Mouse (Mus musculus) midbrain, embryonic 15.5 days (tissue): ENCODE results near the gene Pde6c. TPM values are rescaled to one million over a fixed set of nuclear protein-coding genes. Genes with fewer than 3 reads are reported as not detected.
A peak's percentile ranks its signal among the peaks of the same experiment; 100 is the strongest.

Experiments used
- ATAC-seq: fragments of 200-750 bp; cut with Nextera tagmentation; replicated peaks from 2 replicates; pipeline ENCODE4 v1.8.0; 2017; ENCODE audit warnings: moderate TSS enrichment
- H3K27ac ChIP-seq: fragments of 300-500 bp; sonication (generic); 2 replicates; pipeline ENCODE4 v1.5.1; 2015; ENCODE audit warnings: mild to moderate bottlenecking, inconsistent platforms
- H3K27me3 ChIP-seq: fragments of 300-500 bp; sonication (generic); replicated peaks from 2 replicates; pipeline ENCODE4 v1.6.1; 2015; ENCODE audit warnings: inconsistent platforms
- H3K36me3 ChIP-seq: fragments of 300-500 bp; sonication (generic); replicated peaks from 2 replicates; pipeline ENCODE4 v1.6.1; 2015; ENCODE audit warnings: inconsistent platforms
- H3K4me1 ChIP-seq: fragments of 300-500 bp; sonication (generic); 2 replicates; pipeline ENCODE4 v1.6.1; 2015; ENCODE audit warnings: inconsistent platforms
- H3K4me2 ChIP-seq: fragments of 300-500 bp; sonication (generic); 2 replicates; pipeline ENCODE4 v1.6.1; 2015; ENCODE audit warnings: inconsistent platforms, mild to moderate bottlenecking, moderate library complexity
- H3K4me3 ChIP-seq: fragments of 300-500 bp; sonication (generic); 2 replicates; pipeline ENCODE4 v1.5.1; 2015; ENCODE audit warnings: mild to moderate bottlenecking, inconsistent platforms
- H3K9ac ChIP-seq: fragments of 300-500 bp; sonication (generic); 2 replicates; pipeline ENCODE4 v1.6.1; 2015; ENCODE audit warnings: mild to moderate bottlenecking, inconsistent platforms
- H3K9me3 ChIP-seq: fragments of 300-500 bp; sonication (generic); 2 replicates; pipeline ENCODE4 v1.6.1; 2016; ENCODE audit warnings: inconsistent platforms
- WGBS: fragments of 180-500 bp; shearing (Covaris S2); methylation state at CpG from one replicate; pipeline ENCODE4 v1.1.7; 2015; ENCODE audit warnings: mixed read lengths; 5-methylcytosine and 5-hydroxymethylcytosine counted together
- polyA plus RNA-seq: library from polyadenylated mRNA; unstranded; fragments of >200 nt; fragmentation: Nextera tagmentation; extraction: Ambion mirVana; gene quantifications from 2 replicates; pipeline ENCODE4 v1.2.1, GENCODE M21; 2015

Gene Pde6c
- polyA plus RNA-seq = 0.06 and 0.17 TPM in 2 replicates

DNA sequence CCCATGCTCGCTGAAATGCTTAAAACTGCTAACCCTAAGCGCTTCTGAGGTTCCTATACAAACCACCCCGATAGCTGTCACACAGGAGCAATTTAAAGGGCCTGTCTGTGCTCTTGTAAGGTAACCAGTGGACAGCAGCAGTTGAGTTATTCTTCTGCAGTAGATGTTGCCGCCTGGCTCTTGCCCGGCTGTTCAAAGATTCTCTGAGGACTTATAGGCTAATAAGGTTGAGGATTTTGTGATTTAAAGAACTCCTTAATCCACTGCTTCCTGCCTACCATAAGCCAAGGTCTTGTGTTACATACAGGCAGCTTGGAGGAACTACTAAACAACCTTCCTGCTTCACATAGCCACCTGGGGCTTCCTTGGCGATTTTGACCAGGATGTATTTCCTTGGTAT is at the start of gene Pde6c:
TSS of gene Pde6c (plus strand) at position 301 of the 400 bp plus-strand sequence.
- Histone ChIP-seq H3K27ac (no peak within 1 kb of the TSS), H3K9me3 (no peaks in the 10 kb centered on the region), H3K4me2 (no peak within 1 kb of the TSS), H3K27me3 (no peaks in the 10 kb centered on the region), H3K4me1 (no peaks in the 10 kb centered on the region), H3K4me3 (no peak within 1 kb of the TSS), H3K9ac (no peak within 1 kb of the TSS), H3K36me3 (no peaks in the 10 kb centered on the region)
- ATAC-seq = no peak
- WGBS = 68% methylated on average over 6 of the region's 6 CpGs

DNA sequence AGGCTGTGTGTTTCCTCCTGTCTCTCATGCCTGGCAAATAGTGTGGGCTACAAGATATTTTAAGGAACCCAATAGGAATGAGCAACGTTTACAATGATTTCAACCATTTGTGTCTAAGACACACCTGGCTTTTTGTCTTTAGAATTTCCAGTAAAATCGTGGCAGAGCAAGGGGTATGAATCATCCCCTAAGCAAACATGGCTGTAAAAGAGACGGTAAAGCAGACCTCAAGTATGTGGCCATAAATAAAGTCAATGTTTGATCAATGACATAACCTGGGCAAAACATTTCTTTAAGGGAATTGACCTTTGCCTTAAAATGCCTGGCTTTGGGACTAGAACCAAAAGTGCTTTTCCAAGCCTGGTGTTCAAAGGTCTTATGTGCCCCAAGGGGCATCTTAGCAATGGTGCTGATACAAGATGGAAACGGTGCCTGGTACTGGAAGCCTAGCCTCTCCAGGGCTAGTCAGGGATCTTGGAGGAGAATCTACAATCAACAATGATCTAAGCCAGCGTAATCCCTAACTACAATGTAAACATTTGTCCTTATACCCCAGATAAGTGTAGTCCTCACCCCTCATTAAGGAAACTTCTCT is 49.6 kb upstream of the Pde6c start:
- H3K4me2 ChIP-seq = no peak overlapping the region
- ATAC-seq = no peak
- 72% methylated on average over 5 of the region's 5 CpGs for WGBS
- H3K27ac ChIP-seq = no peak overlapping the region
- no peaks in the 10 kb centered on the region for H3K9me3 ChIP-seq
- no peaks in the 10 kb centered on the region for H3K36me3 ChIP-seq
- no peak overlapping the region for H3K9ac ChIP-seq
- no peaks in the 10 kb centered on the region for H3K4me1 ChIP-seq
- H3K27me3 ChIP-seq = no peaks in the 10 kb centered on the region
- H3K4me3 ChIP-seq = no peak overlapping the region

- Histone ChIP-seq H3K4me2 (no peak overlapping the region), H3K9me3 (no peaks in the 10 kb centered on the region), H3K9ac (no peak overlapping the region), H3K4me3 (no peak overlapping the region), H3K36me3 (no peaks in the 10 kb centered on the region), H3K27me3 (no peaks in the 10 kb centered on the region), H3K27ac (no peak overlapping the region), H3K4me1 (no peaks in the 10 kb centered on the region)
- ATAC-seq = no peak
- WGBS = 85% methylated on average over 4 of the region's 4 CpGs
Measured at GRCm38 (mm10) chr19:38085841-38086240, 46.7 kb upstream of the Pde6c start.

GRCm38 (mm10) chr19:38086948-38087551 is 45.5 kb upstream of the Pde6c start:
- no peak overlapping the region for H3K9ac ChIP-seq
- H3K4me1 ChIP-seq = no peaks in the 10 kb centered on the region
- no peaks in the 10 kb centered on the region for H3K27me3 ChIP-seq
- WGBS = 61% methylated on average over 11 of the region's 11 CpGs
- H3K9me3 ChIP-seq = no peaks in the 10 kb centered on the region
- H3K4me3 ChIP-seq = no peak overlapping the region
- peak; percentile 75; the same call in 1 of the 2 replicates for ATAC-seq
- H3K27ac ChIP-seq = no peak overlapping the region
- H3K36me3 ChIP-seq = no peaks in the 10 kb centered on the region
- H3K4me2 ChIP-seq = no peak overlapping the region

- Histone ChIP-seq H3K4me1 (no peaks in the 10 kb centered on the region), H3K4me2 (no peak overlapping the region), H3K27ac (no peak overlapping the region), H3K36me3 (no peaks in the 10 kb centered on the region), H3K27me3 (no peaks in the 10 kb centered on the region), H3K4me3 (no peak overlapping the region), H3K9me3 (no peaks in the 10 kb centered on the region), H3K9ac (no peak overlapping the region)
- WGBS = 85% methylated on average over 8 of the region's 8 CpGs
- ATAC-seq = no peak
Measured at GRCm38 (mm10) chr19:38089358-38089757, 43.2 kb upstream of the Pde6c start.

DNA sequence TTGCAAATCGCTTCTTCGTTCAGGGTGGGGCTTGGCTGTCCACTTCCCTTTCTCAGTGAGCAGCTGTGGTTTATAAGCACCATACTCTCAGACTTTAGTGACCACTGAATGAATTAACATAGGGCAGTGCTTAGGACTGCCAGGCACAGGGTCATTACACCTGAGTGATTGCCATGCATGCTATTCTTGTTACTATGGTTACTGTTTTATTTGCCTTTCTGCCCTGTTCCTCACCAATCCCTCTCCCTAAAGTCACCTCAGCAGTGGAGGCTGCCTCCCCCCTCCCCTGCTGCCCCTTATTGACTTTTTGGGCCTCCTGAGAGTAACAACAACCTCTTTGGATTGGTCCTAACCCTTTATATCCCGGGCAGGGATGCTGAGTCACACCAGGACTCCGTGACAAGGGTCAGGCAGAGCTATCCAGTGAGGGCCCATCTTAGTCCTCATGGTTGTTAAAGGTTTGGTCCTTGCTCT is 41.0 kb upstream of the Pde6c start:
- Histone ChIP-seq H3K4me1 (no peaks in the 10 kb centered on the region), H3K27ac (no peak overlapping the region), H3K27me3 (peaks cover 13% of the 10 kb centered on the region), H3K9me3 (no peaks in the 10 kb centered on the region), H3K36me3 (no peaks in the 10 kb centered on the region), H3K4me2 (no peak overlapping the region), H3K4me3 (no peak overlapping the region), H3K9ac (no peak overlapping the region)
- no peak for ATAC-seq
- WGBS = 49% methylated on average over 4 of the region's 4 CpGs

- H3K9ac ChIP-seq = no peak overlapping the region
- H3K4me2 ChIP-seq = no peak overlapping the region
- peaks cover 11% of the 10 kb centered on the region for H3K4me1 ChIP-seq
- ATAC-seq = no peak
- H3K4me3 ChIP-seq = no peak overlapping the region
- H3K36me3 ChIP-seq = no peaks in the 10 kb centered on the region
- H3K27me3 ChIP-seq = peaks cover 38% of the 10 kb centered on the region
- no peaks in the 10 kb centered on the region for H3K9me3 ChIP-seq
- 17% methylated on average over 4 of the region's 4 CpGs for WGBS
- H3K27ac ChIP-seq = no peak overlapping the region
Measured at GRCm38 (mm10) chr19:38096231-38096630, 36.4 kb upstream of the Pde6c start.

GRCm38 (mm10) chr19:38096858-38097758 is 35.5 kb upstream of the Pde6c start, which contains the start of gene Ffar4:
Gene Ffar4, plus strand, starts transcription at chr19:38097071.
- Histone ChIP-seq H3K9ac (0 out of 2 replicates have a peak within 1 kb of the TSS, but pooled peaks have one; percentile 13), H3K27ac (no peak within 1 kb of the TSS), H3K36me3 (no peaks in the 10 kb centered on the region), H3K27me3 (peaks cover 38% of the 10 kb centered on the region), H3K4me3 (peak within 1 kb of the TSS; percentile 36), H3K9me3 (no peaks in the 10 kb centered on the region), H3K4me1 (peaks cover 11% of the 10 kb centered on the region), H3K4me2 (peak within 1 kb of the TSS; percentile 61)
- under 1% methylated on average over 77 of the region's 77 CpGs for WGBS
- peak; percentile 76 for ATAC-seq

GRCm38 (mm10) chr19:38107871-38108270 is 24.7 kb upstream of the Pde6c start:
- no peak overlapping the region for H3K4me3 ChIP-seq
- H3K4me2 ChIP-seq = no peak overlapping the region
- H3K9ac ChIP-seq = no peak overlapping the region
- no peaks in the 10 kb centered on the region for H3K27me3 ChIP-seq
- H3K36me3 ChIP-seq = no peaks in the 10 kb centered on the region
- no peak overlapping the region for H3K27ac ChIP-seq
- WGBS = 93% methylated on average over 4 of the region's 4 CpGs
- ATAC-seq = no peak
- H3K4me1 ChIP-seq = no peaks in the 10 kb centered on the region
- no peaks in the 10 kb centered on the region for H3K9me3 ChIP-seq

- no peak for ATAC-seq
- H3K9ac ChIP-seq = no peak overlapping the region
- no peak overlapping the region for H3K27ac ChIP-seq
- no peaks in the 10 kb centered on the region for H3K9me3 ChIP-seq
- no peaks in the 10 kb centered on the region for H3K27me3 ChIP-seq
- 91% methylated on average over 15 of the region's 15 CpGs for WGBS
- H3K4me2 ChIP-seq = no peak overlapping the region
- H3K36me3 ChIP-seq = no peaks in the 10 kb centered on the region
- no peak overlapping the region for H3K4me3 ChIP-seq
- no peaks in the 10 kb centered on the region for H3K4me1 ChIP-seq
Measured at GRCm38 (mm10) chr19:38109506-38110242, 22.9 kb upstream of the Pde6c start.

DNA sequence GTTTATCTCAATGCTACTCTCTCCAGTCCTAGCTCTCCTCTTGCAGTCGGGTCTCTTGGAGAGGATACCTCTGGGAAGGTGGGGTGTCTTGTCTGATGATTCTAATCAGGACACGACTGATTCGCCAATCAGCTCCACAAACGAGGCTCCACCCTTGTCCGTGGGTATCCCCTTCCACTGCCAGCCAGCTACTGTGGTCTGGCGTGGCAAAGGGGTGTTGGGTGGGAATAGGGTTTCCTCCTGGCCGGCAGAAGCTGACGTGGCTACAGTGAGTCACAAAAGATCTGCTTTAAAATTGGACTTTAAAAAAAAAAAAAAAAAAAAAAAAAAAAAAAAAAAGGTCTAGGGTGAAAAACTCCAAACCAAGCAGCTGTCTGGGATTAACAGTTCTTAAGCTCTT is 21.5 kb upstream of the Pde6c start:
- no peak overlapping the region for H3K27ac ChIP-seq
- H3K9ac ChIP-seq = no peak overlapping the region
- H3K36me3 ChIP-seq = no peaks in the 10 kb centered on the region
- H3K4me1 ChIP-seq = no peaks in the 10 kb centered on the region
- 80% methylated on average over 8 of the region's 8 CpGs for WGBS
- H3K27me3 ChIP-seq = no peaks in the 10 kb centered on the region
- H3K9me3 ChIP-seq = no peaks in the 10 kb centered on the region
- ATAC-seq = no peak
- no peak overlapping the region for H3K4me3 ChIP-seq
- no peak overlapping the region for H3K4me2 ChIP-seq

- Histone ChIP-seq H3K4me1 (no peaks in the 10 kb centered on the region), H3K36me3 (no peaks in the 10 kb centered on the region), H3K4me3 (no peak overlapping the region), H3K9me3 (no peaks in the 10 kb centered on the region), H3K27me3 (no peaks in the 10 kb centered on the region), H3K4me2 (no peak overlapping the region), H3K27ac (no peak overlapping the region), H3K9ac (no peak overlapping the region)
- WGBS = 57% methylated on average over 4 of the region's 4 CpGs
- ATAC-seq = no peak
Measured at GRCm38 (mm10) chr19:38112575-38112974, 20.0 kb upstream of the Pde6c start.
